Mouse (Mus musculus): ENCODE data around the gene Tmod2. TPM values are rescaled to one million over a fixed set of nuclear protein-coding genes. Genes with fewer than 3 reads are reported as not detected.

Gene Tmod2
- total and polyA plus RNA-seq, 3 experiments: not detected

GRCm38 (mm10) chr9:75624983-75625555 is 13.9 kb upstream of the Tmod2 start:
- no peak for TF ChIP-seq HCFC1 (IDR thresholded peaks at IDR 0.05; ENCODE audit: low read depth, low read length)
- TF ChIP-seq GATA1 (IDR thresholded peaks at IDR 0.05; ENCODE audit: low read depth, low read length): no peak
- no peak for TF ChIP-seq RCOR1 (IDR thresholded peaks at IDR 0.05; ENCODE audit: low read depth, low read length)
- TF ChIP-seq TBP (IDR thresholded peaks at IDR 0.05; ENCODE audit: low read depth, low read length): no peak
- no peak for TF ChIP-seq USF2 (IDR thresholded peaks at IDR 0.05; ENCODE audit: borderline replicate concordance in 1 of 2, insufficient read depth in 1 of 2, low read depth in 1 of 2, low read length in 2 of 2)
- no peak for TF ChIP-seq MAX (IDR thresholded peaks at IDR 0.05; ENCODE audit: low read length)
- no peak for TF ChIP-seq CHD1 (IDR thresholded peaks at IDR 0.05; ENCODE audit: low read depth, low read length)
- TF ChIP-seq TCF12 (IDR thresholded peaks at IDR 0.05; ENCODE audit: low read depth, low read length): no peak
- TF ChIP-seq POLR2AphosphoS5 (IDR thresholded peaks at IDR 0.05; ENCODE audit: borderline replicate concordance, low read depth, low read length): no peak
- TF ChIP-seq BHLHE40 (IDR thresholded peaks at IDR 0.05; ENCODE audit: borderline replicate concordance, low read depth, low read length): no peak
- TF ChIP-seq MYC (IDR thresholded peaks at IDR 0.05; ENCODE audit: low read depth, low read length): no peak
- no peak for TF ChIP-seq TAL1 (IDR thresholded peaks at IDR 0.05; ENCODE audit: low read length)
- TF ChIP-seq E2F4 (IDR thresholded peaks at IDR 0.05; ENCODE audit: borderline replicate concordance, low read depth, low read length): no peak
- no peak for TF ChIP-seq SIN3A (IDR thresholded peaks at IDR 0.05; ENCODE audit: low read length)
- no peak for DNase-seq (ENCODE audit: low read depth, low spot score)
- Histone ChIP-seq H3K9me3 (replicated peaks; ENCODE audit: insufficient read depth, low read length) (no peaks in the 10 kb centered on the region), H3K27me3 (ENCODE audit: control insufficient read depth in 1 of 2, insufficient read depth in 2 of 2, low read length in 2 of 2) (no peaks in the 10 kb centered on the region; a peak in 1 of 4 replicates), H3K27ac (ENCODE audit: control insufficient read depth, low read depth, low read length) (no peak overlapping the region), H3K9ac (ENCODE audit: control insufficient read depth, low read depth, low read length, poor library complexity, severe bottlenecking) (no peak overlapping the region), H3K79me2 (ENCODE audit: control insufficient read depth, insufficient read depth, low read length, poor library complexity) (no peaks in the 10 kb centered on the region), H3K4me1 (ENCODE audit: control insufficient read depth in 1 of 2, insufficient read depth in 2 of 2, low read length in 2 of 2) (no peaks in the 10 kb centered on the region), H3K4me3 (ENCODE audit: control insufficient read depth in 1 of 2, insufficient read depth in 1 of 2, low read depth in 2 of 2, low read length in 2 of 2) (no peak overlapping the region), H3K36me3 (ENCODE audit: control insufficient read depth in 1 of 2, insufficient read depth in 2 of 2, low read length in 2 of 2) (no peaks in the 10 kb centered on the region)

GRCm38 (mm10) chr9:75621428-75621827 is 10.3 kb upstream of the Tmod2 start:
- Histone ChIP-seq H3K79me2 (ENCODE audit: control insufficient read depth, insufficient read depth, low read length, poor library complexity) (no peaks in the 10 kb centered on the region), H3K4me1 (ENCODE audit: control insufficient read depth in 1 of 2, insufficient read depth in 2 of 2, low read length in 2 of 2) (no peaks in the 10 kb centered on the region), H3K27me3 (ENCODE audit: control insufficient read depth in 1 of 2, insufficient read depth in 2 of 2, low read length in 2 of 2) (peaks cover 0 to under 1% of the 10 kb centered on the region in 2 experiments; a peak in 1 of 4 replicates), H3K4me3 (ENCODE audit: control insufficient read depth in 1 of 2, insufficient read depth in 1 of 2, low read depth in 2 of 2, low read length in 2 of 2) (no peak overlapping the region), H3K9me3 (replicated peaks; ENCODE audit: insufficient read depth, low read length) (no peaks in the 10 kb centered on the region), H3K36me3 (ENCODE audit: control insufficient read depth in 1 of 2, insufficient read depth in 2 of 2, low read length in 2 of 2) (no peaks in the 10 kb centered on the region), H3K27ac (ENCODE audit: control insufficient read depth, low read depth, low read length) (no peak overlapping the region), H3K9ac (ENCODE audit: control insufficient read depth, low read depth, low read length, poor library complexity, severe bottlenecking) (no peak overlapping the region)
- no peak for TF ChIP-seq CHD2 (IDR thresholded peaks at IDR 0.05; ENCODE audit: low read length)
- no peak for TF ChIP-seq MEF2A (IDR thresholded peaks at IDR 0.05; ENCODE audit: extremely low read depth, insufficient replicate concordance, low read depth, low read length, poor library complexity, severe bottlenecking)
- TF ChIP-seq TBP (IDR thresholded peaks at IDR 0.05; ENCODE audit: low read depth, low read length): no peak
- TF ChIP-seq UBTF (IDR thresholded peaks at IDR 0.05; ENCODE audit: borderline replicate concordance, insufficient read depth, low read depth, low read length): no peak
- no peak for TF ChIP-seq MYB (IDR thresholded peaks at IDR 0.05; ENCODE audit: low read depth, low read length)
- TF ChIP-seq HCFC1 (IDR thresholded peaks at IDR 0.05; ENCODE audit: low read depth, low read length): no peak
- no peak for TF ChIP-seq ELF1 (IDR thresholded peaks at IDR 0.05; ENCODE audit: low read depth, low read length)
- no peak for TF ChIP-seq KAT2A (conservative IDR thresholded peaks at IDR 0.05; ENCODE audit: low read depth, low read length)
- no peak for TF ChIP-seq ZNF384 (IDR thresholded peaks at IDR 0.05; ENCODE audit: low read depth, low read length)
- no peak for TF ChIP-seq ZMIZ1 (IDR thresholded peaks at IDR 0.05; ENCODE audit: low read depth, low read length)
- TF ChIP-seq GABPA (IDR thresholded peaks at IDR 0.05; ENCODE audit: low read depth, low read length): no peak
- TF ChIP-seq CTCF (IDR thresholded peaks at IDR 0.05 in 2 of 3, conservative IDR thresholded peaks at IDR 0.05 in 1 of 3; ENCODE audit: control insufficient read depth in 1 of 3, insufficient read depth in 1 of 3, low read depth in 2 of 3, low read length in 3 of 3, poor library complexity in 1 of 3, severe bottlenecking in 1 of 3): no peak
- TF ChIP-seq USF2 (IDR thresholded peaks at IDR 0.05; ENCODE audit: borderline replicate concordance in 1 of 2, insufficient read depth in 1 of 2, low read depth in 1 of 2, low read length in 2 of 2): no peak
- TF ChIP-seq MAFK (IDR thresholded peaks at IDR 0.05; ENCODE audit: borderline replicate concordance, low read depth, low read length): no peak
- TF ChIP-seq MXI1 (IDR thresholded peaks at IDR 0.05; ENCODE audit: low read depth, low read length): no peak
- TF ChIP-seq NELFE (IDR thresholded peaks at IDR 0.05; ENCODE audit: low read depth, low read length): no peak
- no peak for TF ChIP-seq MAZ (IDR thresholded peaks at IDR 0.05; ENCODE audit: low read depth, low read length)
- TF ChIP-seq E2F4 (IDR thresholded peaks at IDR 0.05; ENCODE audit: borderline replicate concordance, low read depth, low read length): no peak
- TF ChIP-seq MYC (IDR thresholded peaks at IDR 0.05; ENCODE audit: low read depth, low read length): no peak
- DNase-seq (ENCODE audit: low read depth, low spot score): no peak

All from MEL (cell line).